Mouse (Mus musculus) myocyte (in vitro differentiated cells): ENCODE measurements around the gene Sys1.

Experiments
- E2F4 ChIP-seq: IDR thresholded peaks from one replicate; pipeline ENCODE4 v1.6.1; 2011; ENCODE audit warnings: mild to moderate bottlenecking, control low read depth, moderate library complexity; ENCODE audit not compliant: insufficient read depth
- MYOG ChIP-seq, 3 experiments: IDR thresholded peaks; one replicate each; pipeline ENCODE4 v1.6.1; 2011; ENCODE audit warnings: control low read depth in 2 of 3, low read depth in 2 of 3, mild to moderate bottlenecking in 2 of 3; ENCODE audit not compliant: insufficient read length in 2 of 3, control insufficient read depth in 1 of 3, insufficient read depth in 1 of 3
- POLR2A ChIP-seq: IDR thresholded peaks from one replicate; pipeline ENCODE4 v1.6.1; 2011; ENCODE audit warnings: low read depth, mild to moderate bottlenecking, control low read depth, moderate library complexity; ENCODE audit not compliant: insufficient read length
- POLR2AphosphoS2 ChIP-seq: IDR thresholded peaks from one replicate; pipeline ENCODE4 v1.6.1; 2011; ENCODE audit warnings: low read depth, control low read depth; ENCODE audit not compliant: insufficient read length
- SRF ChIP-seq: IDR thresholded peaks from one replicate; pipeline ENCODE4 v1.6.1; 2011; ENCODE audit warnings: low read depth; ENCODE audit not compliant: control insufficient read depth, insufficient read length
- TCF12 ChIP-seq: IDR thresholded peaks from one replicate; pipeline ENCODE4 v1.6.1; 2011; ENCODE audit warnings: mild to moderate bottlenecking, control low read depth; ENCODE audit not compliant: poor library complexity, insufficient read depth, severe bottlenecking
- USF1 ChIP-seq: IDR thresholded peaks from one replicate; pipeline ENCODE4 v1.6.1; 2011; ENCODE audit warnings: low read depth, mild to moderate bottlenecking, control low read depth, moderate library complexity

- TF ChIP-seq POLR2A (no peak), USF1 (no peak), E2F4 (no peak), SRF (no peak), TCF12 (no peak), MYOG (IDR thresholded peaks at IDR 0.05; ENCODE audit: control insufficient read depth in 1 of 3, insufficient read depth in 1 of 3, insufficient read length in 2 of 3, low read depth in 2 of 3) (no peak), POLR2AphosphoS2 (no peak)
Observed at GRCm38 (mm10) chr2:164425401-164425800, 31.4 kb upstream of the Sys1 start.
